Mouse (Mus musculus) myocyte (in vitro differentiated cells): ENCODE measurements around the gene Anks3.

Experiments used
- CEBPB ChIP-seq: IDR thresholded peaks from 2 replicates; pipeline ENCODE4 v1.6.1; 2011; ENCODE audit warnings: mild to moderate bottlenecking, moderate library complexity; ENCODE audit not compliant: poor library complexity, insufficient read depth, severe bottlenecking
- E2F4 ChIP-seq: IDR thresholded peaks from one replicate; pipeline ENCODE4 v1.6.1; 2011; ENCODE audit warnings: mild to moderate bottlenecking, control low read depth, moderate library complexity; ENCODE audit not compliant: insufficient read depth
- MAX ChIP-seq: IDR thresholded peaks from one replicate; pipeline ENCODE4 v1.6.1; 2011; ENCODE audit warnings: low read depth, mild to moderate bottlenecking, control low read depth
- MYOD1 ChIP-seq, 3 experiments: IDR thresholded peaks; one replicate each; pipeline ENCODE4 v1.6.1; 2011; ENCODE audit warnings: control low read depth in 2 of 3, low read depth in 2 of 3, mild to moderate bottlenecking in 2 of 3, moderate library complexity in 1 of 3; ENCODE audit not compliant: insufficient read length in 2 of 3, control insufficient read depth in 1 of 3
- MYOG ChIP-seq, 3 experiments: IDR thresholded peaks; one replicate each; pipeline ENCODE4 v1.6.1; 2011; ENCODE audit warnings: control low read depth in 2 of 3, low read depth in 2 of 3, mild to moderate bottlenecking in 2 of 3; ENCODE audit not compliant: insufficient read length in 2 of 3, control insufficient read depth in 1 of 3, insufficient read depth in 1 of 3
- POLR2A ChIP-seq: IDR thresholded peaks from one replicate; pipeline ENCODE4 v1.6.1; 2011; ENCODE audit warnings: low read depth, mild to moderate bottlenecking, control low read depth, moderate library complexity; ENCODE audit not compliant: insufficient read length
- POLR2AphosphoS2 ChIP-seq: IDR thresholded peaks from one replicate; pipeline ENCODE4 v1.6.1; 2011; ENCODE audit warnings: low read depth, control low read depth; ENCODE audit not compliant: insufficient read length
- REST ChIP-seq: IDR thresholded peaks from one replicate; pipeline ENCODE4 v1.6.1; 2011; ENCODE audit warnings: mild to moderate bottlenecking, control low read depth, moderate library complexity; ENCODE audit not compliant: insufficient read depth, insufficient read length
- SRF ChIP-seq: IDR thresholded peaks from one replicate; pipeline ENCODE4 v1.6.1; 2011; ENCODE audit warnings: low read depth; ENCODE audit not compliant: control insufficient read depth, insufficient read length
- TCF12 ChIP-seq: IDR thresholded peaks from one replicate; pipeline ENCODE4 v1.6.1; 2011; ENCODE audit warnings: mild to moderate bottlenecking, control low read depth; ENCODE audit not compliant: poor library complexity, insufficient read depth, severe bottlenecking
- USF1 ChIP-seq: IDR thresholded peaks from one replicate; pipeline ENCODE4 v1.6.1; 2011; ENCODE audit warnings: low read depth, mild to moderate bottlenecking, control low read depth, moderate library complexity

DNA sequence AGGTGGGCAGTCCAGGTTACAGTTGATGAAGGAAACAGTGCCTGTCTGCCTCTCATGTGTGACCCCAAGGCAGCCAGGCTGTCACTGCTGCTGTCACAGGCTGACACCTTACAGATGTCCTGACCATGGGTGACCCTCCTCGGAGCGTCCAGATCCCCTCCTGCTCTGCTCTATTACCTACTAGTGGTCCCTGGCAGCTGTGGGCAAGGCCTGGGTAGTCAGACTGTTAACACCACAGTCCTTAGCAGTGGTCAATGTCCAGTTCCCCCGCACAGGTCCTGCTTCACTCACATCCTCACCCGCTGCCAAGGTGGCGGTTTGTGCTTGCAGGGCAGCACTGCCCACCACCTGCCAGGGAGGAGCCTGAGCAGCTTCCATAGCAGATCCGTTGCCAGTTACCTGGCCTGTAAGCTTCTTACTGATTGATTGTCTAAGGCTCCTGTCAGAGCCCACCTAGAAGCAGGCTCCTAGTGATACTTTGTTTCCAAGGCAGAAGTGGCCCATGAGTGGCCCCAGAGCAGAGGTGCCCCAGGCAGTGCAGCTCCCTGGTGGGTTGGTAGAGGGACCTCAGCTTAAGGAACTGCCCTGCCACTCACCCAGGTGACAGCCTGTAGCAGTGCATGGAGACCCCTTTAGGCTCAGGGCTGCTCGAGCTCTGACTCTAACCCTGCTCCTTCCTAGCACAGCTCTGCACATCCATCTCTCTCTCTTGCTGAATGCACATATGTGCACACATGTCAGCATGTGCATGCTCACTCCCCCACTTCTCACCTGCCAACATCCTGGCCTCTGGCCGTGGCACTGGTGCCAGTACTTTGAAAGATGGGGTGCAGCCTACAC is 26.4 kb downstream of the Anks3 start:
- no peak for TF ChIP-seq POLR2A
- TF ChIP-seq MAX, result no peak
- no peak for TF ChIP-seq E2F4
- TF ChIP-seq SRF, result no peak
- TF ChIP-seq USF1, result no peak
- no peak for TF ChIP-seq CEBPB
- no peak for TF ChIP-seq TCF12
- TF ChIP-seq MYOD1 (IDR thresholded peaks at IDR 0.05; ENCODE audit: control insufficient read depth in 1 of 3, insufficient read length in 2 of 3, low read depth in 2 of 3), result no peak
- no peak for TF ChIP-seq POLR2AphosphoS2
- TF ChIP-seq REST, result no peak
- no peak for TF ChIP-seq MYOG (IDR thresholded peaks at IDR 0.05; ENCODE audit: control insufficient read depth in 1 of 3, insufficient read depth in 1 of 3, insufficient read length in 2 of 3, low read depth in 2 of 3)
